Mouse (Mus musculus): ENCODE data around the gene Col19a1. TPM values are rescaled to one million over a fixed set of nuclear protein-coding genes. Genes with fewer than 3 reads are reported as not detected.

The Col19a1 gene
- polyA plus RNA-seq, 1 experiment from 2014 or later, result not detected

GRCm38 (mm10) chr1:24249105-24249664 lies 338.1 kb downstream of the Col19a1 start:
- 63% methylated on average over 3 of the region's 3 CpGs for WGBS
- Histone ChIP-seq H3K4me2 (replicated peaks; ENCODE audit: low read depth, low read length) (no peak overlapping the region), H3K27me3 (ENCODE audit: control insufficient read depth, insufficient read depth, low read length) (no peaks in the 10 kb centered on the region), H3K4me1 (ENCODE audit: control insufficient read depth, insufficient read depth, low read length) (no peaks in the 10 kb centered on the region), H3K9ac (ENCODE audit: low read depth, low read length) (no peak overlapping the region), H3K36me3 (ENCODE audit: control insufficient read depth, insufficient read depth, low read length) (no peaks in the 10 kb centered on the region), H3K4me3 (ENCODE audit: low read length) (no peak overlapping the region), H3K9me3 (ENCODE audit: control insufficient read depth, low read length) (no peaks in the 10 kb centered on the region), H3K27ac (ENCODE audit: low read depth, low read length) (no peak overlapping the region)
- ATAC-seq (ENCODE audit: low FRiP score, low TSS enrichment), result peak; percentile 68; the same call in 1 of the 2 replicates

- 0 out of 2 replicates have a peak, but pooled peaks have one; percentile 16 for ATAC-seq (ENCODE audit: low FRiP score, low TSS enrichment)
- no peak overlapping the region for H3K4me3 ChIP-seq (ENCODE audit: low read length)
- 75% methylated on average over 10 of the region's 10 CpGs for WGBS
- no peak overlapping the region for H3K4me2 ChIP-seq (replicated peaks; ENCODE audit: low read depth, low read length)
- H3K4me1 ChIP-seq (ENCODE audit: control insufficient read depth, insufficient read depth, low read length), result no peaks in the 10 kb centered on the region
- no peaks in the 10 kb centered on the region for H3K36me3 ChIP-seq (ENCODE audit: control insufficient read depth, insufficient read depth, low read length)
- no peaks in the 10 kb centered on the region for H3K27me3 ChIP-seq (ENCODE audit: control insufficient read depth, insufficient read depth, low read length)
- no peak overlapping the region for H3K27ac ChIP-seq (ENCODE audit: low read depth, low read length)
- no peak overlapping the region for H3K9ac ChIP-seq (ENCODE audit: low read depth, low read length)
- no peaks in the 10 kb centered on the region for H3K9me3 ChIP-seq (ENCODE audit: control insufficient read depth, low read length)
These were observed 338.8 kb downstream of the Col19a1 start for GRCm38 (mm10) chr1:24248294-24249104.

GRCm38 (mm10) chr1:24245700-24246375 lies 341.4 kb downstream of the Col19a1 start:
- ATAC-seq (ENCODE audit: low FRiP score, low TSS enrichment), result no peak
- no peaks in the 10 kb centered on the region for H3K4me1 ChIP-seq (ENCODE audit: control insufficient read depth, insufficient read depth, low read length)
- 60% methylated on average over 13 of the region's 13 CpGs for WGBS

GRCm38 (mm10) chr1:24244931-24245330 lies 342.3 kb downstream of the Col19a1 start:
- H3K4me1 ChIP-seq (ENCODE audit: control insufficient read depth, insufficient read depth, low read length), result no peaks in the 10 kb centered on the region
- no peaks in the 10 kb centered on the region for H3K36me3 ChIP-seq (ENCODE audit: control insufficient read depth, insufficient read depth, low read length)
- no peak overlapping the region for H3K4me2 ChIP-seq (replicated peaks; ENCODE audit: low read depth, low read length)
- H3K4me3 ChIP-seq (ENCODE audit: low read length), result no peak overlapping the region
- no peak overlapping the region for H3K9ac ChIP-seq (ENCODE audit: low read depth, low read length)
- H3K27me3 ChIP-seq (ENCODE audit: control insufficient read depth, insufficient read depth, low read length), result no peaks in the 10 kb centered on the region
- H3K9me3 ChIP-seq (ENCODE audit: control insufficient read depth, low read length), result no peaks in the 10 kb centered on the region
- no peak overlapping the region for H3K27ac ChIP-seq (ENCODE audit: low read depth, low read length)
- 91% methylated on average over 10 of the region's 10 CpGs for WGBS
- no peak for ATAC-seq (ENCODE audit: low FRiP score, low TSS enrichment)

More at GRCm38 (mm10) chr1:24245700-24246375, 341.4 kb downstream of the Col19a1 start:
- H3K36me3 ChIP-seq (ENCODE audit: control insufficient read depth, insufficient read depth, low read length), result no peaks in the 10 kb centered on the region
- no peak overlapping the region for H3K9ac ChIP-seq (ENCODE audit: low read depth, low read length)
- H3K4me3 ChIP-seq (ENCODE audit: low read length), result no peak overlapping the region
- H3K4me2 ChIP-seq (replicated peaks; ENCODE audit: low read depth, low read length), result no peak overlapping the region
- no peaks in the 10 kb centered on the region for H3K27me3 ChIP-seq (ENCODE audit: control insufficient read depth, insufficient read depth, low read length)
- H3K27ac ChIP-seq (ENCODE audit: low read depth, low read length), result no peak overlapping the region
- no peaks in the 10 kb centered on the region for H3K9me3 ChIP-seq (ENCODE audit: control insufficient read depth, low read length)

- Histone ChIP-seq H3K4me1 (ENCODE audit: control insufficient read depth, insufficient read depth, low read length) (no peaks in the 10 kb centered on the region), H3K4me2 (replicated peaks; ENCODE audit: low read depth, low read length) (no peak overlapping the region), H3K36me3 (ENCODE audit: control insufficient read depth, insufficient read depth, low read length) (no peaks in the 10 kb centered on the region), H3K4me3 (ENCODE audit: low read length) (no peak overlapping the region), H3K27me3 (ENCODE audit: control insufficient read depth, insufficient read depth, low read length) (no peaks in the 10 kb centered on the region), H3K9ac (ENCODE audit: low read depth, low read length) (no peak overlapping the region), H3K9me3 (ENCODE audit: control insufficient read depth, low read length) (no peaks in the 10 kb centered on the region), H3K27ac (ENCODE audit: low read depth, low read length) (no peak overlapping the region)
- WGBS, result 62% methylated on average over 8 of the region's 8 CpGs
- ATAC-seq (ENCODE audit: low FRiP score, low TSS enrichment), result no peak
These were observed 347.1 kb downstream of the Col19a1 start for GRCm38 (mm10) chr1:24240039-24240691.

GRCm38 (mm10) chr1:24236330-24236729 lies 350.9 kb downstream of the Col19a1 start:
- no peak for ATAC-seq (ENCODE audit: low FRiP score, low TSS enrichment)
- H3K9ac ChIP-seq (ENCODE audit: low read depth, low read length), result no peak overlapping the region
- WGBS, result 52% methylated on average over 1 of the region's 1 CpGs

GRCm38 (mm10) chr1:24231504-24232270 lies 355.6 kb downstream of the Col19a1 start:
- no peak overlapping the region for H3K9ac ChIP-seq (ENCODE audit: low read depth, low read length)
- H3K27ac ChIP-seq (ENCODE audit: low read depth, low read length), result no peak overlapping the region
- no peaks in the 10 kb centered on the region for H3K9me3 ChIP-seq (ENCODE audit: control insufficient read depth, low read length)
- H3K4me3 ChIP-seq (ENCODE audit: low read length), result no peak overlapping the region
- H3K4me1 ChIP-seq (ENCODE audit: control insufficient read depth, insufficient read depth, low read length), result 0 out of 2 replicates have a peak, but pooled peaks cover 5% of the 10 kb centered on the region
- H3K36me3 ChIP-seq (ENCODE audit: control insufficient read depth, insufficient read depth, low read length), result no peaks in the 10 kb centered on the region
- WGBS, result 74% methylated on average over 3 of the region's 3 CpGs
- no peak overlapping the region for H3K4me2 ChIP-seq (replicated peaks; ENCODE audit: low read depth, low read length)
- H3K27me3 ChIP-seq (ENCODE audit: control insufficient read depth, insufficient read depth, low read length), result no peaks in the 10 kb centered on the region
- no peak for ATAC-seq (ENCODE audit: low FRiP score, low TSS enrichment)

More at GRCm38 (mm10) chr1:24236330-24236729, 350.9 kb downstream of the Col19a1 start:
- Histone ChIP-seq H3K4me3 (ENCODE audit: low read length) (no peak overlapping the region), H3K27ac (ENCODE audit: low read depth, low read length) (no peak overlapping the region), H3K27me3 (ENCODE audit: control insufficient read depth, insufficient read depth, low read length) (no peaks in the 10 kb centered on the region), H3K4me2 (replicated peaks; ENCODE audit: low read depth, low read length) (no peak overlapping the region), H3K4me1 (ENCODE audit: control insufficient read depth, insufficient read depth, low read length) (no peaks in the 10 kb centered on the region), H3K9me3 (ENCODE audit: control insufficient read depth, low read length) (no peaks in the 10 kb centered on the region), H3K36me3 (ENCODE audit: control insufficient read depth, insufficient read depth, low read length) (no peaks in the 10 kb centered on the region)

- no peak overlapping the region for H3K27ac ChIP-seq (ENCODE audit: low read depth, low read length)
- peak; percentile 52; the same call in 1 of the 2 replicates for ATAC-seq (ENCODE audit: low FRiP score, low TSS enrichment)
These were observed 356.8 kb downstream of the Col19a1 start for GRCm38 (mm10) chr1:24230428-24230827.

More at GRCm38 (mm10) chr1:24230428-24230827, 356.8 kb downstream of the Col19a1 start:
- Histone ChIP-seq H3K9ac (ENCODE audit: low read depth, low read length) (no peak overlapping the region), H3K4me1 (ENCODE audit: control insufficient read depth, insufficient read depth, low read length) (0 out of 2 replicates have a peak, but pooled peaks cover 5% of the 10 kb centered on the region), H3K4me2 (replicated peaks; ENCODE audit: low read depth, low read length) (no peak overlapping the region), H3K36me3 (ENCODE audit: control insufficient read depth, insufficient read depth, low read length) (no peaks in the 10 kb centered on the region), H3K27me3 (ENCODE audit: control insufficient read depth, insufficient read depth, low read length) (no peaks in the 10 kb centered on the region), H3K4me3 (ENCODE audit: low read length) (no peak overlapping the region), H3K9me3 (ENCODE audit: control insufficient read depth, low read length) (no peaks in the 10 kb centered on the region)
- 26% methylated on average over 8 of the region's 8 CpGs for WGBS

All from kidney, embryonic 14.5 days (tissue).